In the genomic region with DNA sequence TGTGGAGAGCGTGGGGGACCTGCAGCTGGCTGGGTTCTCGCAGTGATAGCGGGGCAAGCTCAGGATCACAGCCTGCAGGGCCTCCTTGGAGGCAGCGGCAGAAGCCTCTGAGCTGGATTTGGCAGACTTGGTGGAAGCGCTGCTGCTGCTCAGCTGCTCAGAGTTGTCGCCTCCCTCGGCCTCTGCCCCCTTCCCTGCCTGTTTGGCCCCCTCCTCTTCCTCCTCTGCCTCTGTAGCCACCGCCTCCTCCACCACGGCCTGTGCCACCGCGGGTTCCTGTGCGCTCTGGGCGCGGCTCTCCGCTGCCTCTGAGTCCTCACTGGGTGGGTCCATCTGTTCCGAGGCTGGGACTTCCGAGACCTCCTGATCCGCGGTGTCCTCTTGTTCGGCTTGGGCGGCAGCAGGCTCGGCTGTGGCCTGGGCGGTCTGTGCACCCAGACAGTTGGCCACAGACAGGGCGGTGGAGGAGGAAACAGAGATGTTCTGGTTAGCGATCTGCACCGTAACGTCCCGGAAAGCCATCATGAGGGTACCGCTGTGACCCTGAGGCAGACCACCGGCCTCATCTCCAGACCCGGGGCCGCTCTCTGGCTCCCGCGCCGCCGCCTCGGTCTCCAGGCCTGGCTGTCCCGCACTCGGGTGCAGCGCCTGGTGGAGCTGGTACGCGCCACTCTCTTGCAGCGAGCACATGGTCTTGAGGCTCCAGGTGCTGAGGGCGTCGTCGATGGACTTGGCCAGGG, we compare ENCODE assay signal across 9 mouse cellular contexts.
DNase-seq lines count a peak whose midpoint lies in the region; ATAC-seq and TF ChIP-seq lines count a peak whose summit lies in the region.
"Had no signal": no experiment of that assay in that cellular context is flagged by ENCODE, and none has a peak within 500 bp of the region (broad histone marks: within the 10 kb centered on the region; RNA-seq: fewer than 3 reads in every experiment).

No protein-coding gene starts in this region.

- H3K4me3 ChIP-seq in E14TG2a.4 (replicated peaks; ENCODE audit: low read length) = peak overlapping the region; percentile 69
- peak overlapping the region; percentile 42 for H3K4me3 ChIP-seq in ES-Bruce4 (ENCODE audit: low read depth, low read length)
- H3K4me3 ChIP-seq in forebrain, embryonic 15.5 days = peak overlapping the region; percentile 15; the same call in 1 of the 2 replicates
- peak overlapping the region; percentile 32 for H3K4me3 ChIP-seq in limb, embryonic 12.5 days (replicated peaks)
- H3K4me3 ChIP-seq: megakaryocyte, embryonic 14.5 days had no signal

- WGBS in forebrain, embryonic 15.5 days = 3% methylated on average over 46 of the region's 46 CpGs
- WGBS in limb, embryonic 12.5 days = 2% methylated on average over 46 of the region's 46 CpGs

- H3K4me2 ChIP-seq in forebrain, embryonic 15.5 days (replicated peaks) = peak overlapping the region; percentile 30
- H3K4me2 ChIP-seq in limb, embryonic 12.5 days = peak overlapping the region; percentile 54

- no peak overlapping the region for H3K27ac ChIP-seq in ES-Bruce4 (ENCODE audit: insufficient read depth, low read length)
- no peak overlapping the region for H3K27ac ChIP-seq in forebrain, embryonic 15.5 days (replicated peaks)
- H3K27ac ChIP-seq in limb, embryonic 12.5 days = no peak overlapping the region

- peak overlapping the region; percentile 4 for H3K9ac ChIP-seq in ES-Bruce4 (ENCODE audit: low read depth, poor library complexity, severe bottlenecking)
- H3K9ac ChIP-seq in forebrain, embryonic 15.5 days (replicated peaks) = no peak overlapping the region
- 0 out of 2 replicates have a peak overlapping the region, but pooled peaks have one; percentile 2 for H3K9ac ChIP-seq in limb, embryonic 12.5 days (replicated peaks)

- no peak for DNase-seq in spleen, postnatal 10 days (ENCODE audit: low spot score in 2 of 2)
- DNase-seq in spleen, adult 18-20 months = no peak
- DNase-seq in testis, postnatal 14 days (ENCODE audit: low spot score) = no peak
- DNase-seq: adrenal gland, postnatal 14 days had no signal

- no peak for TF ChIP-seq EP300 in ES-Bruce4 (IDR thresholded peaks at IDR 0.05; ENCODE audit: insufficient read depth, low read depth, low read length)

- H3K4me1 ChIP-seq in E14TG2a.4 (replicated peaks; ENCODE audit: low read depth, low read length) (peaks cover 19% of the 10 kb centered on the region), ES-Bruce4 (ENCODE audit: control insufficient read depth, insufficient read depth, low read length) (no peaks in the 10 kb centered on the region)
- H3K4me1 ChIP-seq in forebrain, embryonic 15.5 days = peaks cover 12% of the 10 kb centered on the region
- H3K4me1 ChIP-seq in limb, embryonic 12.5 days (replicated peaks) = peaks cover 12% of the 10 kb centered on the region

- TF ChIP-seq CTCF in E14TG2a.4 (conservative IDR thresholded peaks at IDR 0.05; ENCODE audit: low read length) = no peak
- no peak for TF ChIP-seq CTCF in ES-Bruce4 (IDR thresholded peaks at IDR 0.05; ENCODE audit: low read depth, low read length)

- peaks cover 82% of the 10 kb centered on the region for H3K27me3 ChIP-seq in E14TG2a.4 (ENCODE audit: insufficient read depth, low read length)
- H3K27me3 ChIP-seq in ES-Bruce4 (ENCODE audit: control insufficient read depth, insufficient read depth, low read length, poor library complexity, severe bottlenecking) = peaks cover 3% of the 10 kb centered on the region
- peaks cover 31% of the 10 kb centered on the region for H3K27me3 ChIP-seq in forebrain, embryonic 15.5 days
- H3K27me3 ChIP-seq in limb, embryonic 12.5 days = peaks cover 72% of the 10 kb centered on the region

- ATAC-seq in forebrain, embryonic 15.5 days (replicated peaks) = no peak; the same call in 1 of the 2 replicates
- ATAC-seq in limb, embryonic 12.5 days (ENCODE audit: insufficient number of reproducible peaks, insufficient read depth, low FRiP score, low TSS enrichment, low read depth) = no peak

- H3K9me3 ChIP-seq in E14TG2a.4 (ENCODE audit: low read length) (peaks cover 9% of the 10 kb centered on the region), ES-Bruce4 (replicated peaks; ENCODE audit: control insufficient read depth, insufficient read depth, low read length, poor library complexity, severe bottlenecking) (no peaks in the 10 kb centered on the region)
- no peaks in the 10 kb centered on the region for H3K9me3 ChIP-seq in forebrain, embryonic 15.5 days
- H3K9me3 ChIP-seq in limb, embryonic 12.5 days = no peaks in the 10 kb centered on the region
- H3K9me3 ChIP-seq: megakaryocyte, embryonic 14.5 days had no signal

- TF ChIP-seq POLR2A in ES-Bruce4 (IDR thresholded peaks at IDR 0.05; ENCODE audit: insufficient read depth, low read length) = no peak

- H3K36me3 ChIP-seq in E14TG2a.4 (ENCODE audit: insufficient read depth, low read length) (no peaks in the 10 kb centered on the region), ES-Bruce4 (ENCODE audit: control insufficient read depth, insufficient read depth, low read length, poor library complexity, severe bottlenecking) (no peaks in the 10 kb centered on the region)
- no peaks in the 10 kb centered on the region for H3K36me3 ChIP-seq in forebrain, embryonic 15.5 days
- H3K36me3 ChIP-seq in limb, embryonic 12.5 days = no peaks in the 10 kb centered on the region

Comparison
In these comparisons a context has a peak if more than half of its experiments do, and no peak if none do; other contexts are left out.
1. H3K4me3 ChIP-seq: peak in every context shown above with its lines; median percentile 69 in E14TG2a.4; 42 in ES-Bruce4; 32 in limb, embryonic 12.5 days; 15 in forebrain, embryonic 15.5 days.